Mouse (Mus musculus) cerebellum, postnatal 4 days (tissue): ENCODE data around the gene Rab31.
A peak's percentile ranks its signal among the peaks of the same experiment; 100 is the strongest.

Source experiments
- DNase-seq, 2 experiments: peaks; one replicate each; pipeline ENCODE4 v3.0.0; 2022; ENCODE audit warnings: low spot score in 2 of 2, mixed read lengths in 1 of 2

Rab31 gene

GRCm38 (mm10) chr17:65739874-65740725, 32.5 kb downstream of the Rab31 start:
- no peak for DNase-seq

GRCm38 (mm10) chr17:65737622-65738021, 34.9 kb downstream of the Rab31 start:
- DNase-seq, result no peak

GRCm38 (mm10) chr17:65737175-65737574, 35.4 kb downstream of the Rab31 start:
- DNase-seq, result no peak

- no peak for DNase-seq
Observed at GRCm38 (mm10) chr17:65735088-65735487, 37.5 kb downstream of the Rab31 start.

GRCm38 (mm10) chr17:65732666-65733065, 39.9 kb downstream of the Rab31 start:
- DNase-seq, result no peak

- no peak for DNase-seq
Observed at GRCm38 (mm10) chr17:65731710-65732109, 40.8 kb downstream of the Rab31 start.

GRCm38 (mm10) chr17:65729945-65730741, 42.4 kb downstream of the Rab31 start:
- DNase-seq, result no peak

GRCm38 (mm10) chr17:65726755-65727154, 45.8 kb downstream of the Rab31 start:
- DNase-seq, result no peak

GRCm38 (mm10) chr17:65726274-65726673, 46.3 kb downstream of the Rab31 start:
- no peak for DNase-seq

GRCm38 (mm10) chr17:65725814-65726213, 46.7 kb downstream of the Rab31 start:
- no peak for DNase-seq

- no peak for DNase-seq
Observed at GRCm38 (mm10) chr17:65725381-65725780, 47.2 kb downstream of the Rab31 start.

- DNase-seq, result no peak
Observed at GRCm38 (mm10) chr17:65724254-65724653, 48.3 kb downstream of the Rab31 start.

GRCm38 (mm10) chr17:65723633-65724032, 48.9 kb downstream of the Rab31 start:
- DNase-seq, result no peak

- DNase-seq, result no peak
Observed at GRCm38 (mm10) chr17:65721330-65721729, 51.2 kb downstream of the Rab31 start.

GRCm38 (mm10) chr17:65719826-65720225, 52.7 kb downstream of the Rab31 start:
- no peak for DNase-seq

GRCm38 (mm10) chr17:65718578-65718977, 54.0 kb downstream of the Rab31 start:
- DNase-seq, result no peak

- DNase-seq, result no peak
Observed at GRCm38 (mm10) chr17:65717658-65718199, 54.8 kb downstream of the Rab31 start.

GRCm38 (mm10) chr17:65714060-65714459, 58.5 kb downstream of the Rab31 start:
- DNase-seq, result no peak

- no peak for DNase-seq
Observed at GRCm38 (mm10) chr17:65712861-65713535, 59.6 kb downstream of the Rab31 start.

GRCm38 (mm10) chr17:65711779-65712178, 60.8 kb downstream of the Rab31 start:
- no peak for DNase-seq

- no peak for DNase-seq
Observed at GRCm38 (mm10) chr17:65710576-65710975, 62.0 kb downstream of the Rab31 start.

- peak; percentile 47 to 71 for DNase-seq
Observed at GRCm38 (mm10) chr17:65706220-65706619, 66.3 kb downstream of the Rab31 start.
